Mouse (Mus musculus) heart, embryonic 11.5 days (tissue): Measurements from ENCODE around the gene Pla2g1b. TPM values are rescaled to one million over a fixed set of nuclear protein-coding genes. Genes with fewer than 3 reads are reported as not detected.
"Not testable (repeated sequence)": the region's sequence is repeated elsewhere in the genome, so short reads cannot be mapped to it uniquely, and the experiment has no call there.

Source experiments
- ATAC-seq: fragments of 200-750 bp; cut with Nextera tagmentation; replicated peaks from 2 replicates; pipeline ENCODE4 v1.8.0; 2017; ENCODE audit warnings: moderate library complexity; ENCODE audit not compliant: insufficient number of reproducible peaks, low FRiP score, low TSS enrichment
- H3K27ac ChIP-seq: fragments of 300-500 bp; sonication (generic); 2 replicates; pipeline ENCODE4 v1.5.1; 2014; ENCODE audit warnings: mild to moderate bottlenecking, low read depth, low read length
- H3K27me3 ChIP-seq: fragments of 300-500 bp; sonication (generic); 2 replicates; pipeline ENCODE4 v1.6.1; 2014; ENCODE audit warnings: mild to moderate bottlenecking, low read length, mixed read lengths; ENCODE audit not compliant: control insufficient read depth, insufficient read depth
- H3K36me3 ChIP-seq: fragments of 300-500 bp; sonication (generic); 2 replicates; pipeline ENCODE4 v1.6.1; 2014; ENCODE audit warnings: mild to moderate bottlenecking, low read length, moderate library complexity, mixed read lengths; ENCODE audit not compliant: control insufficient read depth, insufficient read depth
- H3K4me1 ChIP-seq: fragments of 300-500 bp; sonication (generic); 2 replicates; pipeline ENCODE4 v1.6.1; 2014; ENCODE audit warnings: low read length; ENCODE audit not compliant: control insufficient read depth, insufficient read depth
- H3K4me2 ChIP-seq: fragments of 300-500 bp; sonication (generic); 2 replicates; pipeline ENCODE4 v1.6.1; 2014; ENCODE audit warnings: mild to moderate bottlenecking, moderate library complexity
- H3K4me3 ChIP-seq: fragments of 300-500 bp; sonication (generic); 2 replicates; pipeline ENCODE4 v1.5.1; 2014; ENCODE audit warnings: low read depth, low read length
- H3K9ac ChIP-seq: fragments of 300-500 bp; sonication (generic); 2 replicates; pipeline ENCODE4 v1.6.1; 2014; ENCODE audit warnings: mild to moderate bottlenecking, low read depth, low read length, moderate library complexity
- H3K9me3 ChIP-seq: fragments of 300-500 bp; sonication (generic); replicated peaks from 2 replicates; pipeline ENCODE4 v1.6.1; 2016; ENCODE audit warnings: low read length; ENCODE audit not compliant: control insufficient read depth
- WGBS: fragments of 180-500 bp; shearing (Covaris S2); extraction: QIAGEN DNeasy Blood & Tissue Kit; methylation state at CpG from one replicate; pipeline ENCODE4 v1.1.7; 2014; ENCODE audit not compliant: insufficient replicate concordance; 5-methylcytosine and 5-hydroxymethylcytosine counted together
- polyA plus RNA-seq: library from polyadenylated mRNA; unstranded; fragments of >200 nt; fragmentation: Nextera tagmentation; extraction: Ambion mirVana; gene quantifications from 2 replicates; pipeline ENCODE4 v1.2.1, GENCODE M21; 2014

Pla2g1b gene
- polyA plus RNA-seq, 1 experiment from 2014 or later, result 1.2 TPM

- no peaks in the 10 kb centered on the region for H3K36me3 ChIP-seq
- no peak overlapping the region for H3K27ac ChIP-seq
- H3K4me3 ChIP-seq, result no peak overlapping the region
- H3K27me3 ChIP-seq, result no peaks in the 10 kb centered on the region
- peaks cover 28% of the 10 kb centered on the region for H3K4me1 ChIP-seq
- 94% methylated on average over 14 of the region's 14 CpGs for WGBS
- H3K4me2 ChIP-seq, result no peak overlapping the region
- no peak for ATAC-seq
- H3K9me3 ChIP-seq, result no peaks in the 10 kb centered on the region
- no peak overlapping the region for H3K9ac ChIP-seq
Measured at GRCm38 (mm10) chr5:115513246-115513645, 47.2 kb downstream of the Pla2g1b start.

DNA sequence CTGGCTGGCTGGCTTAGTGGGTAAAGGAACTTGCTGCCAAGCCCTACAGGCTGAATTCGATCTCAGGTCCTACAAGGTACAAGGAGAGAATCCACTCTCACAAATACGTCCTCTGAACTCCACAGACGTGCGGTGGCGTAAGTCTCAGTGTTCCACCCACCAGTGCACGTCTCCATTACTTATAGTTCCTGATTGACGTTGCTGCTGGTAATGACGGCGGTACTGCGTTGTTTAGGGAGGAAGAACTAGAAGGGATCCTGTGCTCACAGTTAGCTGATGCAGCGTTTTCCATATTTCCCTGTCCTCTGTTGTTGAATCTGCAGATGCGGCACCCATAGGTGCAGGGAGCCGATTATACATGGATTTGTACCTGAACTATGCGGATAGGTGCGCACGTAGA lies 47.7 kb downstream of the Pla2g1b start:
- no peak overlapping the region for H3K27ac ChIP-seq
- WGBS, result 88% methylated on average over 16 of the region's 16 CpGs
- no peaks in the 10 kb centered on the region for H3K9me3 ChIP-seq
- H3K4me2 ChIP-seq, result no peak overlapping the region
- no peak for ATAC-seq
- no peak overlapping the region for H3K4me3 ChIP-seq
- no peak overlapping the region for H3K9ac ChIP-seq
- peaks cover 23% of the 10 kb centered on the region for H3K4me1 ChIP-seq
- H3K27me3 ChIP-seq, result no peaks in the 10 kb centered on the region
- no peaks in the 10 kb centered on the region for H3K36me3 ChIP-seq

DNA sequence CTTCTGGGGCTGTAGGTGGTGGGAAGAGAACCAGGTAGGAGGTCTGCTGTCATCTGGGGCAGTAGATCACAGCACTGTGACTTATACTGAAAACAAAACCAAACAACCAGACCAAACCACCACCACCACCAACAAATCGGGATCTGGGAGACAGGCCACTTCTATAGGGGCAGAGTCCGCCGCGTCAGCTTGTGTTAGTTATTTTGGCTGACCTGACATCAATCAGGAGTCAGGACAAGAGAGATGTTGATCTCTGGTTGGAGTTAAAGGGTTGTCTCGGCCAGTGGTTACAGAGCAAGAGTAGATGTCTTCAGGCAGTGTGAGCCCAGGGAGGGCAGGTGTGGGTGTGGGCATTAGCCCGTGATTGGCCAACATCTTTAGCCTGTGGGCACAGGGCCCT lies 48.3 kb downstream of the Pla2g1b start:
- no peaks in the 10 kb centered on the region for H3K9me3 ChIP-seq
- H3K4me2 ChIP-seq, result no peak overlapping the region; the same call in 1 of the 2 replicates
- peaks cover 21% of the 10 kb centered on the region for H3K4me1 ChIP-seq
- no peaks in the 10 kb centered on the region for H3K27me3 ChIP-seq
- H3K36me3 ChIP-seq, result no peaks in the 10 kb centered on the region
- 79% methylated on average over 6 of the region's 6 CpGs for WGBS
- ATAC-seq, result no peak
- no peak overlapping the region for H3K9ac ChIP-seq
- H3K27ac ChIP-seq, result peak overlapping the region; percentile 76
- no peak overlapping the region for H3K4me3 ChIP-seq

DNA sequence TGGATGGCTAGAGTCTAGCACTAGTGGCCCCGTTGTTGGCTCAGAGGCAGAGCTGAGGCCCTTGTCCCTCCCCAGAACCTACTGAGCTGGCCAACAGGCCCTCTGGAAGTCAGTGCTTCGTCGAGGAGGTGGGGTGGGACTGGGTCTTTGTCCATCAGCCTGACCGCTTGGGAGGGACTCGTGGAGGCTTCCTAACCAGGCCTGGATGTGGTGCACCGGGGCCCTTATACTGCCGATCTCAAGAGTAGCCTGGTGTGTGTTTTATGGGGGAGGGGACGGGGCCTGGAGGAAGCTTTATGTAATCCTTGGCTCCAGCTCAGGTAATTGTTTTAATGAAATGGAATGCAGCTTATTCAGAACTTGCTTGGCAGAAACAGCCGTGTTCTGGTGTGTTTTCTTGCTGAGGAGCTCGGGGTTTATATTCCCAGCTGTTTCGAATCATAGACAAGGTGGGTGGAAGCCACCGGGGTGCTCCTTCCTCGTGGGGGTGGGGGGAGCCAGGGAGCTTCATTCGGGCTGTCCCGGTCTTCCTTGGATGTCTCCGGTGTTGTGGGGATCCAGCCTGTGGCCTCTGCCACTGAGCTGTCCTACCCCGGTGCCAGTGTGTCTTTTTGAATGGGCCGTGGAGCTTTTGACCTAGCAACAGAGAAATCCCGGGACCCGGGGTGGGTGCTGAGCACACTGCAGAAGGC lies 49.0 kb downstream of the Pla2g1b start:
- Histone ChIP-seq H3K4me3 (no peak overlapping the region), H3K9me3 (no peaks in the 10 kb centered on the region)

DNA sequence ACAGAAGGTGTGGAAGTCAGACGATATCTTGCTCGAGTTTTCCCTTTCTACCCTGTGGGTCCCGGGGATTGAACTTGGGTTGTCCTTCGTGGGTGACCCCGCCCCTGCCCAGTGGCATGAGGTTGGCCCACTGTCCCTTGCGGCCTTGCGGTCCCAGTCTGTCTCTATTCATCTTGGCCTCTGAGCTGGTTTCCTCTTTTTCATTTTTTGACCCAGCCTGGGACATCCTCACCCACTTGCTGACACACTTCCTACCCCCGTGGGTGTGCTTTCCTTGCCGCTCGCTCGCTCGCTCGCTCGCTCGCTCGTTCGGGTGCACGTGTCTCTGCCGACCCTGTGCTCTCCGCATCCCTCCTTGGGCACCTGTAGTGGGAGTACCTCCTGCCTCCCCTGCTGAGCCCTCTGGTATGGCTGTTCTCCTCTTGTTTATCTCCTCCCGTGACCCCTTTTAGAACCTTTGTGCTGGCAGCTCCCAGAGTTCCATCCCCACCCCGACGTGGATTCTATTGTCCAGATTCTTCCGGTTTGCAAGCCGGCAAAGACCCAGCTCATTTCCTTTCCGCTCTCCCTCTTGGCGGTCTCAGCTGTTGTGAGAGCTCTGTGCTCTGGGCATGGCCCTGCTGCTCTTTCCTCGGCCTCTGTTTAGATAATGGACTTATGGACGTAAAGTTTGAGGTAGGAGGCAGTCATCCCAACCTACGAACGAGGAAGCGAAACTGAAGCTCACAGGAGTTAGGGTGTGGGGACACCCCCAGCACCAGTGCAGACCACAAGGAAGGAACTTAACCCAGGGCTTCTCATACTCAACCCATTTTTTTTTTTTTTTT lies 50.2 kb downstream of the Pla2g1b start:
- H3K9ac ChIP-seq, result peak overlapping the region; percentile 46; the same call in 1 of the 2 replicates
- no peaks in the 10 kb centered on the region for H3K9me3 ChIP-seq
- H3K27ac ChIP-seq, result peak overlapping the region; percentile 84
- ATAC-seq, result no peak
- no peaks in the 10 kb centered on the region for H3K36me3 ChIP-seq
- peak overlapping the region; percentile 42 for H3K4me2 ChIP-seq
- no peak overlapping the region for H3K4me3 ChIP-seq
- H3K4me1 ChIP-seq, result peaks cover 25% of the 10 kb centered on the region
- WGBS, result 66% methylated on average over 32 of the region's 32 CpGs
- H3K27me3 ChIP-seq, result no peaks in the 10 kb centered on the region

More for the DNA sequence above, 49.0 kb downstream of the Pla2g1b start:
- peak; percentile 44; the same call in 1 of the 2 replicates for ATAC-seq
- Histone ChIP-seq H3K36me3 (no peaks in the 10 kb centered on the region), H3K4me2 (peak overlapping the region; percentile 29; the same call in 1 of the 2 replicates), H3K4me1 (peaks cover 17% of the 10 kb centered on the region), H3K27ac (peak overlapping the region; percentile 76), H3K9ac (peak overlapping the region; percentile 16; the same call in 1 of the 2 replicates), H3K27me3 (no peaks in the 10 kb centered on the region)
- WGBS, result 57% methylated on average over 20 of the region's 20 CpGs

DNA sequence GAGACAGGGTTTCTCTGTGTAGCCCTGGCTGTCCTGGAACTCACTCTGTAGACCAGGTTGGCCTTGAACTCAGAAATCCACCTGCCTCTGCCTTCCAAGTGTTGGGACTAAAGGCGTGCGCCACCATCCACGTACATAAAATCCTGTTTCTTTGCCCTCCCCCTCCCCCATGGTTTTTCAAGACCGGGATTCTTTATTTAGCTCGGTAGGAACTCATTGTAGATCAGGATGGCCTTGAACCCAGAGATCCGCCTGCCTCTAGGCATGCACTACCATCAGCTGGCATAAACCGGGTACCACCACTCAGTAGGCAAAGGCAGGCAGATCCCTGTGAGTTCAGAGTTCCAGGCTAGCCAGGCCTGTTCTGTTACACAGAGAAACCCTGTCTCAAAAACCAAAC lies 50.8 kb downstream of the Pla2g1b start:
- H3K27ac ChIP-seq, result peak overlapping the region; percentile 84
- no peak overlapping the region for H3K4me3 ChIP-seq
- 77% methylated on average over 7 of the region's 7 CpGs for WGBS
- no peak overlapping the region for H3K9ac ChIP-seq
- no peaks in the 10 kb centered on the region for H3K27me3 ChIP-seq
- ATAC-seq, result no peak
- peaks cover 28% of the 10 kb centered on the region for H3K4me1 ChIP-seq
- no peaks in the 10 kb centered on the region for H3K36me3 ChIP-seq
- H3K9me3 ChIP-seq, result no peaks in the 10 kb centered on the region
- H3K4me2 ChIP-seq, result no peak overlapping the region

- Histone ChIP-seq H3K4me2 (no peak overlapping the region), H3K36me3 (no peaks in the 10 kb centered on the region), H3K4me3 (no peak overlapping the region), H3K9ac (no peak overlapping the region), H3K27me3 (no peaks in the 10 kb centered on the region), H3K27ac (no peak overlapping the region), H3K4me1 (peaks cover 32% of the 10 kb centered on the region), H3K9me3 (no peaks in the 10 kb centered on the region)
- WGBS, result 87% methylated on average over 9 of the region's 9 CpGs
- no peak for ATAC-seq
Measured at GRCm38 (mm10) chr5:115517501-115517900, 51.4 kb downstream of the Pla2g1b start.

- H3K9me3 ChIP-seq, H3K9ac ChIP-seq, H3K4me3 ChIP-seq, H3K4me2 ChIP-seq, H3K27ac ChIP-seq, ATAC-seq, H3K36me3 ChIP-seq, H3K27me3 ChIP-seq: not testable (repeated sequence)
- 90% methylated on average over 7 of the region's 8 CpGs for WGBS
- H3K4me1 ChIP-seq, result peaks cover 40% of the 10 kb centered on the region
Measured at GRCm38 (mm10) chr5:115518214-115518613, 52.2 kb downstream of the Pla2g1b start.
